Mouse (Mus musculus) small intestine, adult 2 months (tissue): ENCODE data around the gene 9430007A20Rik.

Experiments used
- CTCF ChIP-seq: fragments of 200-500 bp; IDR thresholded peaks from 2 replicates; pipeline ENCODE4 v1.5.1; 2012; ENCODE audit warnings: low read depth, mild to moderate bottlenecking, control low read depth, inconsistent platforms, low read length, moderate library complexity, mixed read lengths; ENCODE audit not compliant: insufficient replicate concordance, insufficient read length; ENCODE audit errors: extremely low read depth
- POLR2A ChIP-seq: fragments of 200-500 bp; IDR thresholded peaks from 2 replicates; pipeline ENCODE4 v1.6.1; 2012; ENCODE audit warnings: low read depth, mild to moderate bottlenecking, control low read depth, inconsistent platforms, low read length, moderate library complexity

DNA sequence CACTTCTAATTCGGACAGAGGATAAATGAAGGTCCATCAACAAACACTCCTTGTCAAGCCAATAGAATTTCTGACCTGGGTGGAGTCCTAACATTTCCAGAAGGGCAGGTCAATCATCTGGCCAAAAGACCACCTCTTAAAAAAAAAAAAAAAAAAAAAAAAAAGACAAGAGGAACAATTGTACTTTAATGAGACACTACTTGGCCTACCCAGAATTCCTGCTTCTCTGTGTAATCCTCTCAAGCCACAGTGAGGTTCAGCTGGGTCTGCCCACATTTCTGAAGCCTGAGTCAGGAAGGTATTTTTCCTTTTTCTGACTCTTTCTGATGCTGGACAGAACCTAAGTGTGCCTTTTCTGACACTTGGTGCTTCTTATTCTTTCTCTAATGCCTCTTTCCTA, 25.1 kb downstream of the 9430007A20Rik start:
- TF ChIP-seq CTCF (no peak), POLR2A (no peak)
